Mouse (Mus musculus) neutrophil, adult 5-6 weeks (primary cell): ENCODE results near the gene Coro6. TPM values are rescaled to one million over a fixed set of nuclear protein-coding genes. Genes with fewer than 3 reads are reported as not detected.

Experiments used
- total RNA-seq: library from RNA; stranded (forward); fragments of 200-1000 nt; gene quantifications from 2 replicates; pipeline ENCODE4 v1.2.3, GENCODE M21; 2017

The Coro6 gene
- total RNA-seq, 1 experiment from 2014 or later, result 0.70 TPM

Other genes with a start within 250 kb of the Coro6 start
- 408 and 463 TPM in 2 replicates for gene Ssh2, start 246.1 kb upstream of the Coro6 start, total RNA-seq
- gene Ankrd13b, start 27.3 kb downstream of the Coro6 start, total RNA-seq, result 0.25 TPM in 1 of 2 replicates, not detected in the other
- 19.3 and 22.3 TPM in 2 replicates for gene Git1, start 31.2 kb downstream of the Coro6 start, total RNA-seq
- gene Abhd15, start 52.7 kb downstream of the Coro6 start, total RNA-seq, result 13.8 and 16.1 TPM in 2 replicates
- 4.1 and 7.6 TPM in 2 replicates for gene Trp53i13, start 53.6 kb downstream of the Coro6 start, total RNA-seq
- 0.81 and 1.8 TPM in 2 replicates for gene Gm10392, start 56.8 kb downstream of the Coro6 start, total RNA-seq
- 84.1 and 92.2 TPM in 2 replicates for gene Taok1, start 145.4 kb downstream of the Coro6 start, total RNA-seq
- gene Nufip2, start 223.7 kb downstream of the Coro6 start, total RNA-seq, result 176 and 178 TPM in 2 replicates